Mouse (Mus musculus): Measurements from ENCODE around the gene Defb5.
"Not testable (repeated sequence)": the region's sequence is repeated elsewhere in the genome, so short reads cannot be mapped to it uniquely, and the experiment has no call there.

The Defb5 gene

GRCm38 (mm10) chr8:19247280-19247679 is at the start of gene Defb5:
Gene Defb5 (plus strand): TSS chr8:19247580.
- no peak for DNase-seq (ENCODE audit: low read depth, low spot score)

- no peak for DNase-seq (ENCODE audit: low read depth, low spot score)
Measured at GRCm38 (mm10) chr8:19225161-19225560, 22.2 kb upstream of the Defb5 start, which contains the start of gene Defb6. Gene Defb6 (plus strand): TSS chr8:19225478.

GRCm38 (mm10) chr8:19238101-19238500 is 9.3 kb upstream of the Defb5 start:
- DNase-seq (ENCODE audit: low read depth, low spot score): no peak

- no peak for DNase-seq (ENCODE audit: low read depth, low spot score)
Measured at GRCm38 (mm10) chr8:19239616-19240015, 7.8 kb upstream of the Defb5 start, which contains the start of gene Defb46. Gene Defb46 (plus strand): TSS chr8:19239916.

- DNase-seq (ENCODE audit: low read depth, low spot score): no peak
Measured at GRCm38 (mm10) chr8:19258136-19258535, 10.8 kb downstream of the Defb5 start.

GRCm38 (mm10) chr8:19259667-19260066 is 12.3 kb downstream of the Defb5 start:
- DNase-seq (ENCODE audit: low read depth, low spot score): no peak

- DNase-seq (ENCODE audit: low read depth, low spot score): not testable (repeated sequence)
Measured at GRCm38 (mm10) chr8:19293060-19293459, 45.7 kb downstream of the Defb5 start, which contains the start of gene Defb3. Gene Defb3 (plus strand): TSS chr8:19293360.

GRCm38 (mm10) chr8:19298361-19298760 is 51.0 kb downstream of the Defb5 start:
- not testable (repeated sequence) for DNase-seq (ENCODE audit: low read depth, low spot score)

All from 3T3-L1 (cell line).